Mouse (Mus musculus) kidney, adult 8-10 months (tissue): ENCODE results near the gene Gramd2.
A peak's percentile ranks its signal among the peaks of the same experiment; 100 is the strongest.

ENCODE experiments used
- DNase-seq, 2 experiments: peaks; one replicate each; pipeline ENCODE4 v3.0.0; 2022

The Gramd2 gene

GRCm38 (mm10) chr9:59679678-59680533, at the start of gene Gramd2:
Gramd2 (plus strand) TSS chr9:59680144.
- peak; percentile 44 to 60 for DNase-seq

GRCm38 (mm10) chr9:59638372-59638771, 41.6 kb upstream of the Gramd2 start:
- no peak for DNase-seq

- no peak for DNase-seq
These were observed 40.0 kb upstream of the Gramd2 start for GRCm38 (mm10) chr9:59639936-59640335.

GRCm38 (mm10) chr9:59641320-59641719, 38.6 kb upstream of the Gramd2 start:
- no peak for DNase-seq

DNA sequence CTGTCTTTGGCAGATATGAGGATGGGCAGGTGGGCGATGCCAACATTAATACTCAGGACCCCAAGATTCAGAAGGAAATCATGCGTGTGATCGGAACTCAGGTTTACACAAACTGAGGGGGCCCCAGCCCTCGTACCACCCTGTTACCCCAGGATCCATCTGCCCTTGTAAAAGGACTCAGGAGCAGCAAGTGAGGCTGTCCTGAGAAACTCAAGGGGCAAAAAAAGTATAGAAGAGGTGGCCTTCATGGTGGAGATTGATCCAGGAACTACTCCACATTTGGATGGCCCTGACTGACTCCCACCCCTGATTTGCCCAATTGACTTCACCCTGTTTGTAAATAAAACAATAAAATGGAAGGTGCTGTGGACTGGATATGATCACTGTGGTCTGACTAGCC, 30.0 kb upstream of the Gramd2 start:
- DNase-seq = no peak

- DNase-seq = no peak
These were observed 26.6 kb upstream of the Gramd2 start for GRCm38 (mm10) chr9:59653371-59653770.

- DNase-seq = no peak
These were observed 25.4 kb upstream of the Gramd2 start for GRCm38 (mm10) chr9:59654450-59654983.

DNA sequence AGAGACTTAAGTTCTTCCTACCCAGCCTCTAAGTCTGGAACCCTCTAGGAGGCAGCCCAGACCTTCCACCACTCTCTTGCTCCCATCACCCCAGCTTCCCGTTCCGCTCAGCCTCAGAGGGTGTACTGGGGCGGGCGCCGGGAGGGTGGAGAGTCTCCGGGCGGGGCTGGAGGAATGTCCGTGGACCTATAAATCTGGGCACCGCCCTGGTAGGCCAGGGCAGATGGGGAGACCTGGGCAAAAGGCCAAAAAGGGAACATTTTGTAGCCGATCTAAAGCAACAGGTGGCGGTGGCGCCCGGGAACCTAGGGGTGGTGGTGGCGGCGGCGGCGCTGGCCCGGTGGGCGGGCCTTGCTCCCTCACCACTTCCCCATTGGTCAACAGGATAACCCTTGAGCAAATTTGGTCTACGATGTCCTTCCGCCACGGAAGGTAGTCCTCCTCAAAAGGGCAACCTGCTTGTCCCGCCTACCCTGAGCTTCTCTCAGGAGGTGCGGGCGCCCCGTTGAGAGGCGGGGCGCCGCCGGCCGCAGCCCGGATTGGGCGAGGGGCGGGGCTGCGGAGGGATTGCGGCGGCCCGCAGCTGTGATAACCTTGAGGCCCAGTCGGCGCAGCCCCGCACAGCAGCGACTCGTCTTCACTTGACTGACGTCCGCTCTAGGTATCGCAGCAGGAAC, 23.8 kb upstream of the Gramd2 start, which contains the start of gene Pkm:
Pkm (plus strand) TSS at position 411 of the 677 bp plus-strand sequence.
- peak; percentile 97 for DNase-seq

DNA sequence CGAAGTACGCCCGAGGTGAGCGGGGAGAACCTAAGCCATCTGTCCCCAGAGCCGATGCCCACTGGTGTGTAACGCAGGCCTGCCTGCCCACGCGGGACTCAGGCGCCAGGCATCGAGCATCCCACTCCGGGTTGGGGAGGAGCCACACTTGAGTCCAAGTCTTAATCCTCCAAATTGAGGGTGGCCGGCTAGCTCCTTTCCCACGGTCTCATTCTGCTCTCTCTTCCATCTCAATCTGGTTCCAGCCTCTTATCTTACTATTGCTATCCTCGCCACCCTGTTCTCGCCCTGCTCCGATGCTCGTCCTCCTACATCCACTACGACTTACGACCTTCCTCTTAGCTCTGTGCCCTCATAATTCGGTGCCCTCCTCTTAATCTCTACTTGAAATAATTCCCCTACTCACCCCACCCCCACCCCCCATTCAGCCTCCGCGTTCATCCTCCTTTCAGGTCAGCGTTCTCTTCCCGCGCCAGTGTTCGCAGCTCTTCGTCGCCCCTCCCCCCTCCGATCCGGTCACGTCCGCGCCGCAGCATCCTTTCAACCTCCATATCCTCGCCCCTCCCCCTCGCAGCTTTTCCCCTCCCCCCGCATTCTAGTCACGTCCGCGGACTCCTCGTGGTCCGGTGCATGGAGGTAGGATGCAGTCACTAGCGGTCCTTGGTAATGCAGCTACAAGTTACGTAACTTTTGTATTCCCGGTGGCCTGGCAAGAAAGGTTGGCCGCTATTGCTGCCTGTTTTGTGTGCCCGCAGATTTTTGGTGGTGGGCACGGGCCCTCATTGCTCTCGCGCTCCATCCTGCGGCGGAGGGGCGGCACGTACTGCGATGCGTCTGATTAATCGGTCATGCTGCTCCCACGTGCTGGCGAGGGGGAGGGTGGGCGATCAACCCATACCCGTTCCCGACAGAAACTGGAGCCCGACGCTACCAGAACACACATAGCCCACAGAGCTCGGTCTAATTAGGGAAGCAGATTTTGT, 23.0 kb upstream of the Gramd2 start:
- peak; percentile 56 to 57 for DNase-seq

DNA sequence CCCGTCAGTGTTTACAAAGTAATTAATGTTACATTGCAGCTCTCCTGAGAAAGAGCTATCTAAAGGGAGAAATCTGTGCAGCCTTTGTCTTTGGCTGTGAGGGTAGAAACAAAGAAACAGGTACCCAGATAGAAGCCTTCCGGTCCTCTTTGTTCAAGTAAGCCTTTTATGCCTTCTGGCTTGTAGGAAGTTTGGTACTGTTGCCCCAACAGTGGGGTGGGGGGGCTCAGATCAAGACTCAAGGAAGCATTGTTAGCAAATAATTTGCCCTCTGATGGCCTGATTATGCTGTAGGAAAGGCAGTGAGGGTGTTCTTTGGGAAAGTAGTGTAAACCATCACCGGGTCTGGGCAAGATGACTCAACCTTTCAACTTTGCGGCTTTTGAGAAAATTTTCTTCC, 21.8 kb upstream of the Gramd2 start:
- no peak for DNase-seq

GRCm38 (mm10) chr9:59659036-59660026, 20.6 kb upstream of the Gramd2 start:
- DNase-seq = peak; percentile 67 to 83

DNA sequence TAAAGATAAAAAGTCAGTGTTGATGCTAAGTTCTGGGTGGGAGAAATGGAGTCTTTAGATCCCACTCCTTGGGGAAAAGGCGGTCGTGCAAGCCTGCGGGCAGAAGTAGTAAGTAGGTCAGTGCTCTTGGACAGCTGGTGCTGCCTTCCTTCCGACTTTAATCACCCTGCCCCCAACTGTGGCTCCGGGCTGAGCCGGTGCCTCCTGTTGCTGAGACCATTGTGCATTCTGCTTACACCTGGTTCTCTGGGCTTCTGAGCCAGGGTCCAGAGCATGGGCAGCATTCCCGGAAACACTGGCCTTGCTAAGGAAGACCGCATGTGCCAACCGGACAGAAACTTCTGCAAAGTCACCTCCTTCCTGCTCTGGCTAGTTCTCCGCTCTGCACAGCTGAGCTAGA, 19.5 kb upstream of the Gramd2 start:
- DNase-seq = peak; percentile 54 to 59

- DNase-seq = no peak
These were observed 18.5 kb upstream of the Gramd2 start for GRCm38 (mm10) chr9:59661298-59661975.

DNA sequence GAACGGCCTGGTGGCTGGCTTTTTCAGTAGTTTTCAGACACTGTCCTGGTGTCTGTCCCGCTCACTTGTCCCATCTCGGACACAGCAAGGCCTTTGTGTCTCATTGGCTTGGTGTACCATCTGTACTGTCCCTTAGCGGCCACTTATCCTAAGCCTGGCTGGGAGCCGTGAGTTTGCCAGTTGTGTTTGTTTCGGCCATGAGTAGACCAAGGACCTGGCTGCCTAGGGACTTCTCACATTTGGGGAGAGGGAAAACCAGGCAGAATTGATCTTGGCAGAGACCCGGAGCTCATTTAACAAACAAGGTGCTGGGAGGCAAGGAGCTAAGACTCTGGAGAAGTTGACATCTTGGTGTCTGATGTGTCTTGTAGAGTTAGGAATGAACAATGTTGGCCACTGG, 16.7 kb upstream of the Gramd2 start:
- DNase-seq = no peak

- peak; percentile 63 to 70 for DNase-seq
These were observed 16.0 kb upstream of the Gramd2 start for GRCm38 (mm10) chr9:59663957-59664356.

DNA sequence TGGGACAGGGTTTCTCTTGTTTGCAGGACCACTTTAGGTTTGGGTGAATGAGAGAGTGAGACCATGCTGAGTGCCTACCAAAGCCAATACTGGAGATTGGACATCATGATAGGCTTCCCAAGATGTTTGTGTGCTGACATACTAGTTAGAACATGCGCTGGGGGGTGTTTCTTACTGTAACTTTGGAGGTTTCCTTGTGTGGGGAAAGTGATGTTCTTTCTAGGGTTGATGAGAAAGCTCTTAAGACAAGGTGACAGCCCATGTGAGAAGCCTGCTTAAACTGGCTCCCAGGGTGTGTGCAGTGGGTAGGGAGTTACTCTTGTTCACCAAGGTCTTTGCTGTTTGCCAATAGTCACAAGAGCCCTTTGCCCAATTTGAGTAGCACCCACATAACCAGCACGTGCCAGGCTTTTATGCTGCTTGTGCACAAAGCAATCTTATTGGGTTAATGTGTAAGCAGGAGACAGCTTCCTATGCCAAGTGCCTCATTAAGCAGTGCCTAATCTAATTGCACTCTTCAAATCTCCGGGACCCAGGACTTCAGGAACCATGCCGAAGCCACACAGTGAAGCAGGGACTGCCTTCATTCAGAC, 15.2 kb upstream of the Gramd2 start:
- DNase-seq = peak; percentile 68 to 84

DNA sequence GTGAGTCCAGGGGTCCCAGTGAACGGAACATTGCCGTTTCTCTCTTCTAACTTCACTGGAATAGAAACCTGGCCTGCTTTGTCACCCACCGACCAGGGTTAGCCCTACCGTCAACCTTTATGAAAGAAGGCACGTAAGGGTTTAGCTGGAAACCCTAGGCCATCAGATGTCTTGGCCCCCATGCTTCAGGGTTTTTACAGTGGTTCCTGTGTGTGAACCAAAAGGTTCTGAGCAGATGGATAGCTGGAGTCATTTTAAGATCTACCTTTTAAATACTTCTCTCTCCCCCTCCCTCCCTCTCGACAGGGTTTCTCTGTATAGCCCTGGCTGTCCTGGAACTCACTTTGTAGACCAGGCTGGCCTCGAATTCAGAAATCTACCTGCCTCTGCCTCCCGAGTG, 13.9 kb upstream of the Gramd2 start:
- DNase-seq = no peak

DNA sequence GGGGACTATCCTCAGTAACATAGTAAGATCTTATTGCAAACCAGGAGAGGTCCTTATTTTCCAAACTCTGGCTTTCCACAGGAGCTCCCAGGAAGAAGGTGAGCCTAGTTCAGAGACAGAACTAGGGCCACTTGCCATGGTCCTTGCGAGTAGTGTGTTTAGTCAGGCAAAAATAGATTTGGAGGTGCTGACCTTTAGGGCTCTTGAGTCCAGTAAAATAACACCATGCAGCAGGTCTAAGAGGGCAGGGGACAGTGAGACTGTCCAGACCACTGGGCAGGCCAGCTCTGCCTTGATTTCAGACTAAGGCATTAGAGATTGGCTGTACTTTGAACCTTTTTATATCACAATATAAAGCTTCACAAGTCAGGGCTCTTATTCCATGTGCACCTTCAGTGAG, 13.1 kb upstream of the Gramd2 start:
- DNase-seq = no peak

DNA sequence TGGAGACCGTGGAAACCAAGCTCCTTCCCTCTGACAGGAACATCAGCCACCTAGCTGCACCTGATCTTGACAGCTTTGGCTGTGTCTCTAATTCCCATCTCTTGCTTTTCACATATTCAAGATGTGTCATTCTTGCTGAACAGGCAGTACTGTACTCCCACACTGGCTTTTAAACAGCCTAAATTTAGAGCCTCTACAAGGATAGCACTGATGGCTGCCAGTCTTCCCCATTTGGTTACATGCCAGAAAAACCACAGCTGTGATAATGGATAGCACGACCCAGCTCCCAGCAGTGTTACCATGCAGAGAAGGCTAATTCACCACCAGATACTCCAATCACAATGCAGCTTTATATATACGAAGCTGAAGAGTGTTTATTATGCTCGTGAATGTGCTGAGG, 12.7 kb upstream of the Gramd2 start:
- DNase-seq = no peak

GRCm38 (mm10) chr9:59667904-59668303, 12.0 kb upstream of the Gramd2 start:
- DNase-seq = no peak
